Mouse (Mus musculus) neural tube, embryonic 15.5 days (tissue): ENCODE measurements at regions not wholly inside any gene's neighbourhood (a gene's known extent, or its start where the extent isn't known, plus 50 kb on each side); places are given as distances from the start of the nearest gene placed in this dataset.

Source experiments
- ATAC-seq: fragments of 200-750 bp; cut with Nextera tagmentation; 2 replicates; pipeline ENCODE4 v1.8.0; 2017; ENCODE audit warnings: mild to moderate bottlenecking, moderate TSS enrichment, moderate library complexity; ENCODE audit not compliant: low FRiP score
- H3K27ac ChIP-seq: fragments of 300-500 bp; sonication (generic); replicated peaks from 2 replicates; pipeline ENCODE4 v1.5.1; 2015; ENCODE audit warnings: mild to moderate bottlenecking, inconsistent platforms
- H3K27me3 ChIP-seq: fragments of 300-500 bp; sonication (generic); replicated peaks from 2 replicates; pipeline ENCODE4 v1.6.1; 2015; ENCODE audit warnings: inconsistent platforms
- H3K36me3 ChIP-seq: fragments of 300-500 bp; sonication (generic); 2 replicates; pipeline ENCODE4 v1.6.1; 2015; ENCODE audit warnings: inconsistent platforms
- H3K4me1 ChIP-seq: fragments of 300-500 bp; sonication (generic); 2 replicates; pipeline ENCODE4 v1.6.1; 2015; ENCODE audit warnings: inconsistent platforms
- H3K4me2 ChIP-seq: fragments of 300-500 bp; sonication (generic); 2 replicates; pipeline ENCODE4 v1.6.1; 2015; ENCODE audit warnings: inconsistent platforms, mild to moderate bottlenecking, moderate library complexity
- H3K4me3 ChIP-seq: fragments of 300-500 bp; sonication (generic); replicated peaks from 2 replicates; pipeline ENCODE4 v1.5.1; 2015; ENCODE audit warnings: mild to moderate bottlenecking, inconsistent platforms
- H3K9ac ChIP-seq: fragments of 300-500 bp; sonication (generic); replicated peaks from 2 replicates; pipeline ENCODE4 v1.6.1; 2015; ENCODE audit warnings: mild to moderate bottlenecking, inconsistent platforms
- H3K9me3 ChIP-seq: fragments of 300-500 bp; sonication (generic); replicated peaks from 2 replicates; pipeline ENCODE4 v1.6.1; 2016; ENCODE audit warnings: inconsistent platforms
- WGBS: fragments of 180-500 bp; shearing (Covaris S2); methylation state at CpG from one replicate; pipeline ENCODE4 v1.1.7; 2015; ENCODE audit warnings: mixed read lengths; 5-methylcytosine and 5-hydroxymethylcytosine counted together

- no peak overlapping the region for H3K9ac ChIP-seq
- no peaks in the 10 kb centered on the region for H3K27me3 ChIP-seq
- no peaks in the 10 kb centered on the region for H3K36me3 ChIP-seq
- H3K27ac ChIP-seq: no peak overlapping the region
- no peak overlapping the region for H3K4me2 ChIP-seq
- no peaks in the 10 kb centered on the region for H3K9me3 ChIP-seq
- ATAC-seq: no peak
- H3K4me1 ChIP-seq: no peaks in the 10 kb centered on the region
- 94% methylated on average over 3 of the region's 3 CpGs for whole genome bisulfite sequencing
- H3K4me3 ChIP-seq: no peak overlapping the region
Measured at GRCm38 (mm10) chr6:78228883-78229282, 141.6 kb upstream of the Reg3b start.

- 35% methylated on average over 1 of the region's 1 CpGs for WGBS
- no peaks in the 10 kb centered on the region for H3K9me3 ChIP-seq
- H3K4me2 ChIP-seq: no peak overlapping the region
- H3K27ac ChIP-seq: no peak overlapping the region
- no peaks in the 10 kb centered on the region for H3K4me1 ChIP-seq
- no peak for ATAC-seq
- no peaks in the 10 kb centered on the region for H3K36me3 ChIP-seq
- no peak overlapping the region for H3K9ac ChIP-seq
- no peaks in the 10 kb centered on the region for H3K27me3 ChIP-seq
- H3K4me3 ChIP-seq: no peak overlapping the region
Measured at GRCm38 (mm10) chr6:78244404-78244803, 126.1 kb upstream of the Reg3b start.

- no peaks in the 10 kb centered on the region for H3K4me1 ChIP-seq
- no peak overlapping the region for H3K4me2 ChIP-seq
- no peaks in the 10 kb centered on the region for H3K36me3 ChIP-seq
- WGBS: 84% methylated on average over 1 of the region's 1 CpGs
- no peak overlapping the region for H3K27ac ChIP-seq
- no peak overlapping the region for H3K4me3 ChIP-seq
- H3K27me3 ChIP-seq: no peaks in the 10 kb centered on the region
- H3K9me3 ChIP-seq: no peaks in the 10 kb centered on the region
- H3K9ac ChIP-seq: no peak overlapping the region
- ATAC-seq: no peak
Measured at GRCm38 (mm10) chr6:78245010-78245409, 125.4 kb upstream of the Reg3b start.

GRCm38 (mm10) chr6:78250053-78250452, 120.4 kb upstream of the Reg3b start:
- Histone ChIP-seq H3K27me3 (no peaks in the 10 kb centered on the region), H3K27ac (0 out of 2 replicates have a peak overlapping the region, but pooled peaks have one; percentile 41), H3K9me3 (no peaks in the 10 kb centered on the region), H3K9ac (no peak overlapping the region), H3K36me3 (no peaks in the 10 kb centered on the region), H3K4me1 (no peaks in the 10 kb centered on the region), H3K4me2 (no peak overlapping the region), H3K4me3 (no peak overlapping the region)
- no peak for ATAC-seq
- WGBS: 13% methylated on average over 1 of the region's 1 CpGs

GRCm38 (mm10) chr6:78250541-78250940, 119.9 kb upstream of the Reg3b start:
- no peaks in the 10 kb centered on the region for H3K4me1 ChIP-seq
- ATAC-seq: peak; percentile 73; the same call in 1 of the 2 replicates
- 14% methylated on average over 2 of the region's 2 CpGs for WGBS

GRCm38 (mm10) chr6:78271879-78272546, 98.4 kb upstream of the Reg3b start:
- Histone ChIP-seq H3K4me1 (no peaks in the 10 kb centered on the region), H3K27ac (no peak overlapping the region), H3K27me3 (no peaks in the 10 kb centered on the region), H3K36me3 (no peaks in the 10 kb centered on the region), H3K9ac (no peak overlapping the region), H3K9me3 (no peaks in the 10 kb centered on the region), H3K4me2 (no peak overlapping the region), H3K4me3 (no peak overlapping the region)
- no peak for ATAC-seq
- WGBS: 73% methylated on average over 3 of the region's 3 CpGs

More at GRCm38 (mm10) chr6:78250541-78250940, 119.9 kb upstream of the Reg3b start:
- H3K9ac ChIP-seq: no peak overlapping the region
- no peak overlapping the region for H3K4me3 ChIP-seq
- no peaks in the 10 kb centered on the region for H3K36me3 ChIP-seq
- H3K9me3 ChIP-seq: no peaks in the 10 kb centered on the region
- 0 out of 2 replicates have a peak overlapping the region, but pooled peaks have one; percentile 41 for H3K27ac ChIP-seq
- H3K4me2 ChIP-seq: no peak overlapping the region
- H3K27me3 ChIP-seq: no peaks in the 10 kb centered on the region

GRCm38 (mm10) chr6:78277993-78278715, 92.3 kb upstream of the Reg3b start:
- H3K9me3 ChIP-seq: no peaks in the 10 kb centered on the region

GRCm38 (mm10) chr6:78280541-78280940, 89.9 kb upstream of the Reg3b start:
- Histone ChIP-seq H3K9ac (no peak overlapping the region), H3K27ac (no peak overlapping the region), H3K4me1 (peaks cover 6% of the 10 kb centered on the region; the same call in 1 of the 2 replicates), H3K36me3 (no peaks in the 10 kb centered on the region), H3K4me2 (no peak overlapping the region), H3K27me3 (no peaks in the 10 kb centered on the region), H3K4me3 (no peak overlapping the region), H3K9me3 (no peaks in the 10 kb centered on the region)
- 80% methylated on average over 5 of the region's 5 CpGs for WGBS
- no peak for ATAC-seq

More at GRCm38 (mm10) chr6:78277993-78278715, 92.3 kb upstream of the Reg3b start:
- H3K4me1 ChIP-seq: peaks cover 6% of the 10 kb centered on the region; the same call in 1 of the 2 replicates
- H3K27me3 ChIP-seq: no peaks in the 10 kb centered on the region
- 46% methylated on average over 6 of the region's 6 CpGs for WGBS
- ATAC-seq: peak; percentile 28; the same call in 1 of the 2 replicates
- H3K4me3 ChIP-seq: no peak overlapping the region
- no peak overlapping the region for H3K9ac ChIP-seq
- H3K27ac ChIP-seq: no peak overlapping the region; the same call in 1 of the 2 replicates
- H3K36me3 ChIP-seq: no peaks in the 10 kb centered on the region
- H3K4me2 ChIP-seq: no peak overlapping the region

GRCm38 (mm10) chr6:78294647-78295046, 75.8 kb upstream of the Reg3b start:
- 40% methylated on average over 1 of the region's 1 CpGs for WGBS
- Histone ChIP-seq H3K4me3 (no peak overlapping the region), H3K9ac (no peak overlapping the region), H3K36me3 (no peaks in the 10 kb centered on the region), H3K9me3 (no peaks in the 10 kb centered on the region), H3K27ac (no peak overlapping the region), H3K4me2 (no peak overlapping the region), H3K4me1 (no peaks in the 10 kb centered on the region), H3K27me3 (no peaks in the 10 kb centered on the region)
- no peak for ATAC-seq

GRCm38 (mm10) chr6:78303187-78303740, 67.2 kb upstream of the Reg3b start:
- H3K9ac ChIP-seq: no peak overlapping the region
- no peaks in the 10 kb centered on the region for H3K27me3 ChIP-seq
- no peaks in the 10 kb centered on the region for H3K9me3 ChIP-seq
- no peak overlapping the region for H3K4me3 ChIP-seq
- H3K27ac ChIP-seq: no peak overlapping the region
- H3K36me3 ChIP-seq: no peaks in the 10 kb centered on the region
- no peak for ATAC-seq
- H3K4me2 ChIP-seq: no peak overlapping the region
- WGBS: 92% methylated on average over 1 of the region's 1 CpGs
- H3K4me1 ChIP-seq: no peaks in the 10 kb centered on the region
